Mouse (Mus musculus) C2C12 (cell line): ENCODE measurements around the gene Eif5a2.

Source experiments
- CEBPB ChIP-seq: IDR thresholded peaks from one replicate; pipeline ENCODE4 v1.6.1; 2011; ENCODE audit warnings: low read depth, mild to moderate bottlenecking, control low read depth, moderate library complexity
- CTCF ChIP-seq: IDR thresholded peaks from one replicate; pipeline ENCODE4 v1.5.1; 2011; ENCODE audit not compliant: control insufficient read depth, insufficient read depth, insufficient read length
- MAX ChIP-seq: IDR thresholded peaks from one replicate; pipeline ENCODE4 v1.6.1; 2011; ENCODE audit warnings: mild to moderate bottlenecking, control low read depth
- MYOD1 ChIP-seq: IDR thresholded peaks from one replicate; pipeline ENCODE4 v1.6.1; 2011; ENCODE audit warnings: low read depth; ENCODE audit not compliant: control insufficient read depth, insufficient read length
- MYOG ChIP-seq: IDR thresholded peaks from one replicate; pipeline ENCODE4 v1.6.1; 2011; ENCODE audit not compliant: control insufficient read depth, insufficient read length; ENCODE audit errors: extremely low read depth
- USF1 ChIP-seq: IDR thresholded peaks from one replicate; pipeline ENCODE4 v1.6.1; 2011; ENCODE audit warnings: low read depth, mild to moderate bottlenecking, control low read depth, moderate library complexity

DNA sequence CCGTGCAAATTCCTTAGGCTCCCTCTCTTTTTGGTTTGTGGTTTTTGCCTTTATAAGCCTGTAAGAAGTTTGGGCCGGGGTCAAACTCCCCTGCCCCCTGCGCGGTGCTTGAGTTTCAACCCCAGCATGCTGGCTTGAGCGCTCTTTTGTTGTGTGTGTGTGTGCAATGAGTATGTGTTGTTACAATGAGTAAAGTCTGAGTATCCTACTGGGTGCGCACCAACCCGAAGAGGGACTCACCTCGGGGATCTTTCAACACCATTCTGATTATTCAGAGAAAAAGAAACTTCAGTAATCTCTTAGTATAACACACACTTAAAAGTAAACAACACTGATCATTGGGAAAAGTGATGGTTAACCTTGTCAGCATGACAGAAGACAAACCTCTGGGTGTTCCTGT, 62.2 kb downstream of the Eif5a2 start:
- TF ChIP-seq CTCF (no peak), MAX (no peak), MYOG (no peak), USF1 (no peak), MYOD1 (no peak), CEBPB (no peak)
